Mouse (Mus musculus) MEL (cell line): Measurements from ENCODE around the gene Macf1. TPM values are rescaled to one million over a fixed set of nuclear protein-coding genes. Genes with fewer than 3 reads are reported as not detected.

Source experiments
- CHD2 ChIP-seq: IDR thresholded peaks from 2 replicates; pipeline ENCODE4 v1.6.1; 2011; ENCODE audit warnings: low read length, improper control_type of control experiment
- E2F4 ChIP-seq: IDR thresholded peaks from 2 replicates; pipeline ENCODE4 v1.6.1; 2011; ENCODE audit warnings: low read depth, low read length, improper control_type of control experiment, borderline replicate concordance
- ELF1 ChIP-seq: IDR thresholded peaks from 2 replicates; pipeline ENCODE4 v1.6.1; 2014; ENCODE audit warnings: low read depth, mild to moderate bottlenecking, inconsistent platforms, low read length, improper control_type of control experiment, moderate library complexity
- EP300 ChIP-seq, 2 experiments: IDR thresholded peaks; 2 replicates each; pipeline ENCODE4 v1.6.1; 2011; ENCODE audit warnings: improper control_type of control experiment in 2 of 2, low read length in 2 of 2, low read depth in 1 of 2, mild to moderate bottlenecking in 1 of 2
- ETS1 ChIP-seq: IDR thresholded peaks from 2 replicates; pipeline ENCODE4 v1.6.1; 2012; ENCODE audit warnings: low read depth, mild to moderate bottlenecking, inconsistent platforms, low read length, improper control_type of control experiment, moderate library complexity
- GATA1 ChIP-seq: IDR thresholded peaks from 2 replicates; pipeline ENCODE4 v1.6.1; 2011; ENCODE audit warnings: low read depth, low read length, improper control_type of control experiment
- JUND ChIP-seq: IDR thresholded peaks from 2 replicates; pipeline ENCODE4 v1.6.1; 2011; ENCODE audit warnings: low read depth, mild to moderate bottlenecking, improper control_type of control experiment, low read length
- KAT2A ChIP-seq: conservative IDR thresholded peaks from 2 replicates; pipeline ENCODE4 v1.6.1; 2012; ENCODE audit warnings: low read depth, low read length, improper control_type of control experiment, inconsistent platforms
- MAFK ChIP-seq: IDR thresholded peaks from 2 replicates; pipeline ENCODE4 v1.6.1; 2011; ENCODE audit warnings: low read depth, mild to moderate bottlenecking, low read length, improper control_type of control experiment, borderline replicate concordance
- MEF2A ChIP-seq: IDR thresholded peaks from 2 replicates; pipeline ENCODE4 v1.6.1; 2014; ENCODE audit warnings: low read depth, mild to moderate bottlenecking, inconsistent platforms, low read length, improper control_type of control experiment; ENCODE audit not compliant: poor library complexity, insufficient replicate concordance, severe bottlenecking; ENCODE audit errors: extremely low read depth
- MXI1 ChIP-seq: IDR thresholded peaks from 2 replicates; pipeline ENCODE4 v1.6.1; 2011; ENCODE audit warnings: mild to moderate bottlenecking, low read depth, low read length, improper control_type of control experiment
- MYB ChIP-seq: IDR thresholded peaks from 2 replicates; pipeline ENCODE4 v1.6.1; 2011; ENCODE audit warnings: mild to moderate bottlenecking, low read depth, low read length, improper control_type of control experiment
- NELFE ChIP-seq: IDR thresholded peaks from 2 replicates; pipeline ENCODE4 v1.6.1; 2011; ENCODE audit warnings: low read depth, low read length, improper control_type of control experiment
- NRF1 ChIP-seq: IDR thresholded peaks from 2 replicates; pipeline ENCODE4 v1.6.1; 2014; ENCODE audit warnings: low read depth, mild to moderate bottlenecking, inconsistent platforms, low read length, improper control_type of control experiment, moderate library complexity; ENCODE audit not compliant: poor library complexity, insufficient read depth, severe bottlenecking
- POLR2A ChIP-seq, 2 experiments: IDR thresholded peaks; 2 replicates each; pipeline ENCODE4 v1.6.1; 2011 to 2012; ENCODE audit warnings: low read length in 2 of 2, mild to moderate bottlenecking in 2 of 2, control low read depth in 1 of 2, improper control_type of control experiment in 1 of 2, low read depth in 1 of 2, moderate library complexity in 1 of 2; ENCODE audit not compliant: control insufficient read depth in 1 of 2, insufficient read depth in 1 of 2, poor library complexity in 1 of 2
- POLR2AphosphoS2 ChIP-seq: IDR thresholded peaks from 2 replicates; pipeline ENCODE4 v1.6.1; 2011; ENCODE audit warnings: low read length, improper control_type of control experiment
- POLR2AphosphoS5 ChIP-seq: IDR thresholded peaks from 2 replicates; pipeline ENCODE4 v1.6.1; 2012; ENCODE audit warnings: low read depth, borderline replicate concordance, mild to moderate bottlenecking, inconsistent platforms, low read length, moderate library complexity, mixed read lengths
- RAD21 ChIP-seq: IDR thresholded peaks from 2 replicates; pipeline ENCODE4 v1.6.1; 2011; ENCODE audit warnings: mild to moderate bottlenecking, low read depth, low read length, improper control_type of control experiment
- RCOR1 ChIP-seq: IDR thresholded peaks from 2 replicates; pipeline ENCODE4 v1.6.1; 2012; ENCODE audit warnings: low read depth, mild to moderate bottlenecking, inconsistent platforms, low read length, improper control_type of control experiment
- SMC3 ChIP-seq: IDR thresholded peaks from 2 replicates; pipeline ENCODE4 v1.6.1; 2011; ENCODE audit warnings: low read depth, low read length, improper control_type of control experiment
- TBP ChIP-seq: IDR thresholded peaks from 2 replicates; pipeline ENCODE4 v1.8.0; 2011; ENCODE audit warnings: low read depth, low read length, improper control_type of control experiment
- USF1 ChIP-seq: IDR thresholded peaks from 2 replicates; pipeline ENCODE4 v1.6.1; 2014; ENCODE audit warnings: low read depth, mild to moderate bottlenecking, inconsistent platforms, low read length, improper control_type of control experiment, moderate library complexity
- USF2 ChIP-seq, 2 experiments: IDR thresholded peaks; 2 replicates each; pipeline ENCODE4 v1.6.1; 2011 to 2012; ENCODE audit warnings: improper control_type of control experiment in 2 of 2, low read length in 2 of 2, borderline replicate concordance in 1 of 2, inconsistent platforms in 1 of 2, low read depth in 1 of 2, mild to moderate bottlenecking in 1 of 2; ENCODE audit not compliant: insufficient read depth in 1 of 2
- ZC3H11A ChIP-seq: IDR thresholded peaks from 2 replicates; pipeline ENCODE4 v1.6.1; 2012; ENCODE audit warnings: low read depth, mild to moderate bottlenecking, inconsistent platforms, low read length, improper control_type of control experiment
- ZMIZ1 ChIP-seq: IDR thresholded peaks from 2 replicates; pipeline ENCODE4 v1.6.1; 2012; ENCODE audit warnings: low read depth, mild to moderate bottlenecking, inconsistent platforms, low read length, improper control_type of control experiment, moderate library complexity
- ZNF384 ChIP-seq: IDR thresholded peaks from 2 replicates; pipeline ENCODE4 v1.6.1; 2012; ENCODE audit warnings: low read depth, mild to moderate bottlenecking, inconsistent platforms, low read length, improper control_type of control experiment
- polyA plus RNA-seq, 2 experiments: library from polyadenylated mRNA; stranded (reverse) in 1 of 2; unstranded in 1 of 2; fragments of >175 nt in 1 of 2; fragments of >200 nt in 1 of 2; gene quantifications; 2 replicates each; pipeline versions ENCODE4 v1.2.1 to v1.2.4; 2012; ENCODE audit warnings: low replicate concordance in 2 of 2, low read depth in 1 of 2; ENCODE audit not compliant: insufficient read length in 2 of 2, insufficient read depth in 1 of 2, missing spikeins in 1 of 2
- total RNA-seq: library from RNA; depleted of rRNA; stranded (reverse); fragments of 300-350 nt; gene quantifications from 2 replicates; pipeline ENCODE4 v1.2.3, GENCODE M21; 2012

The Macf1 gene
- total and polyA plus RNA-seq, 3 experiments, result 18.5 to 71.4 (median 60.8) TPM

DNA sequence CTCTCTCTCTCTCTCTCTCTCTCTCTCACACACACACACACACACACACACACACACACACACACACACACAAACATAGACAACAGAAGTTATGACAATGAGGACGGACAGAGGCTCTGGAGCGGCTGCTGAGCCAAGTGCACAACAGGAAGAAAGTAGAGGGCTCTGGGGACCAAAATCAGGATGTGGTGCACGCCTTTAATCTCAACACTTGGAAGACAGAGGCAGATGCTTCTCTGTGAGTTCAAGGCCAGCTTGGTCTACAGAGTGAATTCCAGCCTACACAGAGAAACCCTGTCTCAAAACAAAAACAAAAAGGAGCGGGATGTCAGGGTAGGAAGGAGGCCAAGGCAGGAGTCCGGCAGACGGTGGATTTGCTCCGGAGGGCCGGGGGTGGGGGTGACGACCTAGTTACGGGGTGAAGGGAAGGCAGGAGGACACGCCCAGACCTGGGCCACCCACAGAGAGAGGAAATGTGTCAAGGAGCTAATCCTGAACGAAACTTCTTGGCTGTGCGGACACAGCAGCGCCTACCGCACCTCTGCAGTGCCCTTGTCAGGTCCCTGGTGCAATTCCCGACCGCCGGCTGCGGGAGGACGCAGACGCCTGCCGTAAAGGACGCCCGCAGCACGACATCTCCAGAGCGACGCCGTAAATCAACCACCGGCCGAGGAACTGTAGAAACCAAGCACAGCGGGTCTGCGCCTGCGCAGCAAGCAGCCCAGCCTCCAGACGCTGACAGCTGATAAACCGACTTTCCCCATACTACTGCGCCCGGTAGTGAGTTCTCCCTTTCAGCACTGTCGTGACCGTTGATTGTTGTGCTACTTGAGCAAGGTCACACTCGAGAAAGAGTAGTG, 33.6 kb upstream of the Macf1 start, which contains the start of gene Ndufs5 (continued):
- TF ChIP-seq KAT2A (peak; percentile 86), EP300 (IDR thresholded peaks at IDR 0.05; ENCODE audit: low read depth in 1 of 2, low read length in 2 of 2) (peak in 1 of 2 experiments; percentile 69; a peak in 2 of 4 replicates), ZNF384 (no peak), TBP (peak; percentile 90), RAD21 (no peak), ELF1 (peak; percentile 62), USF2 (IDR thresholded peaks at IDR 0.05; ENCODE audit: borderline replicate concordance in 1 of 2, insufficient read depth in 1 of 2, low read depth in 1 of 2, low read length in 2 of 2) (no peak), MXI1 (peak; percentile 83), NRF1 (peak; percentile 91), JUND (no peak), NELFE (peak; percentile 95), CHD2 (no peak), POLR2AphosphoS5 (peak; percentile 90; the same call in 1 of the 2 replicates), E2F4 (no peak), USF1 (peak; percentile 58), GATA1 (peak; percentile 41; the same call in 1 of the 2 replicates), POLR2AphosphoS2 (peak; percentile 96), MAFK (no peak), MYB (peak; percentile 90), ZC3H11A (no peak), ZMIZ1 (peak; percentile 96), MEF2A (no peak), POLR2A (IDR thresholded peaks at IDR 0.05; ENCODE audit: control insufficient read depth in 1 of 2, insufficient read depth in 1 of 2, low read depth in 1 of 2, low read length in 2 of 2, poor library complexity in 1 of 2) (peak; percentile 73 to 97; a peak in 3 of 4 replicates), RCOR1 (0 out of 2 replicates have a peak, but pooled peaks have one; percentile 8), SMC3 (no peak), ETS1 (peak; percentile 72)
